In genomic region chr13:107530392-107530791, GRCm38 (mm10) we compare ENCODE assay signal across 21 mouse cellular contexts.
A peak's percentile ranks its signal among the peaks of the same experiment; 100 is the strongest.
DNase-seq lines count a peak whose midpoint lies in the region; ATAC-seq lines count a peak whose summit lies in the region.
"Had no signal": no experiment of that assay in that cellular context is flagged by ENCODE, and none has a peak within 500 bp of the region (broad histone marks: within the 10 kb centered on the region; RNA-seq: fewer than 3 reads in every experiment).

No protein-coding gene starts in this region.

- no peaks in the 10 kb centered on the region for H3K9me3 ChIP-seq in hindbrain, embryonic 13.5 days
- no peaks in the 10 kb centered on the region for H3K9me3 ChIP-seq in hindbrain, embryonic 10.5 days
- H3K9me3 ChIP-seq in midbrain, embryonic 13.5 days = no peaks in the 10 kb centered on the region
- no peaks in the 10 kb centered on the region for H3K9me3 ChIP-seq in midbrain, embryonic 15.5 days
- H3K9me3 ChIP-seq: embryonic facial prominence, embryonic 12.5 days; heart, embryonic 15.5 days; neural tube, embryonic 15.5 days had no signal

- no peak overlapping the region for H3K4me3 ChIP-seq in hindbrain, embryonic 13.5 days
- no peak overlapping the region for H3K4me3 ChIP-seq in hindbrain, embryonic 10.5 days
- H3K4me3 ChIP-seq in midbrain, embryonic 13.5 days (replicated peaks) = no peak overlapping the region
- no peak overlapping the region for H3K4me3 ChIP-seq in midbrain, embryonic 15.5 days
- H3K4me3 ChIP-seq: embryonic facial prominence, embryonic 12.5 days; erythroblast, embryonic 14.5 days; gastrocnemius, adult 2 months; heart, embryonic 15.5 days; layer of hippocampus, adult 2 months; neural tube, embryonic 15.5 days had no signal

- H3K27ac ChIP-seq in hindbrain, embryonic 13.5 days = peak overlapping the region; percentile 36; the same call in 1 of the 2 replicates
- H3K27ac ChIP-seq in hindbrain, embryonic 10.5 days = no peak overlapping the region
- 0 out of 2 replicates have a peak overlapping the region, but pooled peaks have one; percentile 21 for H3K27ac ChIP-seq in midbrain, embryonic 13.5 days
- no peak overlapping the region for H3K27ac ChIP-seq in midbrain, embryonic 15.5 days
- H3K27ac ChIP-seq: embryonic facial prominence, embryonic 12.5 days; gastrocnemius, adult 2 months; heart, embryonic 15.5 days; kidney, postnatal 0 days; layer of hippocampus, adult 2 months had no signal

- no peak for ATAC-seq in hindbrain, embryonic 13.5 days (ENCODE audit: low FRiP score)
- no peak for ATAC-seq in midbrain, embryonic 13.5 days
- no peak for ATAC-seq in midbrain, embryonic 15.5 days (replicated peaks)
- no peak for ATAC-seq in cerebellum, adult (ENCODE audit: insufficient number of reproducible peaks, low FRiP score, low TSS enrichment)
- ATAC-seq: forebrain, embryonic 14.5 days; intestine, postnatal 0 days; Patski had no signal

- no peaks in the 10 kb centered on the region for H3K36me3 ChIP-seq in hindbrain, embryonic 13.5 days
- H3K36me3 ChIP-seq in hindbrain, embryonic 10.5 days = no peaks in the 10 kb centered on the region
- H3K36me3 ChIP-seq in midbrain, embryonic 13.5 days = no peaks in the 10 kb centered on the region
- H3K36me3 ChIP-seq in midbrain, embryonic 15.5 days (replicated peaks) = no peaks in the 10 kb centered on the region
- H3K36me3 ChIP-seq: embryonic facial prominence, embryonic 12.5 days; heart, embryonic 15.5 days; neural tube, embryonic 15.5 days had no signal

- WGBS in hindbrain, embryonic 13.5 days = 84% methylated on average over 1 of the region's 1 CpGs
- 91% methylated on average over 1 of the region's 1 CpGs for WGBS in hindbrain, embryonic 10.5 days
- 88% methylated on average over 1 of the region's 1 CpGs for whole genome bisulfite sequencing in midbrain, embryonic 13.5 days
- 87% methylated on average over 1 of the region's 1 CpGs for WGBS in midbrain, embryonic 15.5 days

- no peak overlapping the region for H3K9ac ChIP-seq in hindbrain, embryonic 13.5 days
- no peak overlapping the region for H3K9ac ChIP-seq in midbrain, embryonic 13.5 days (replicated peaks)
- no peak overlapping the region for H3K9ac ChIP-seq in midbrain, embryonic 15.5 days
- H3K9ac ChIP-seq: embryonic facial prominence, embryonic 12.5 days; heart, embryonic 15.5 days; neural tube, embryonic 15.5 days had no signal

- no peaks in the 10 kb centered on the region for H3K27me3 ChIP-seq in hindbrain, embryonic 13.5 days
- H3K27me3 ChIP-seq in hindbrain, embryonic 10.5 days (ENCODE audit: insufficient read depth, poor library complexity, severe bottlenecking) = no peaks in the 10 kb centered on the region
- H3K27me3 ChIP-seq in midbrain, embryonic 13.5 days = no peaks in the 10 kb centered on the region
- H3K27me3 ChIP-seq in midbrain, embryonic 15.5 days (replicated peaks) = no peaks in the 10 kb centered on the region
- H3K27me3 ChIP-seq: embryonic facial prominence, embryonic 12.5 days; heart, embryonic 15.5 days; neural tube, embryonic 15.5 days had no signal

- H3K4me2 ChIP-seq in hindbrain, embryonic 13.5 days = no peak overlapping the region
- H3K4me2 ChIP-seq in midbrain, embryonic 13.5 days (replicated peaks) = no peak overlapping the region
- no peak overlapping the region for H3K4me2 ChIP-seq in midbrain, embryonic 15.5 days
- H3K4me2 ChIP-seq: embryonic facial prominence, embryonic 12.5 days; heart, embryonic 15.5 days; neural tube, embryonic 15.5 days had no signal

- H3K4me1 ChIP-seq in hindbrain, embryonic 13.5 days (replicated peaks) = peaks cover 10% of the 10 kb centered on the region
- H3K4me1 ChIP-seq in hindbrain, embryonic 10.5 days (replicated peaks) = peaks cover 21% of the 10 kb centered on the region; the same call in 1 of the 2 replicates
- H3K4me1 ChIP-seq in midbrain, embryonic 13.5 days (replicated peaks) = peaks cover 8% of the 10 kb centered on the region; the same call in 1 of the 2 replicates
- peaks cover 13% of the 10 kb centered on the region for H3K4me1 ChIP-seq in midbrain, embryonic 15.5 days
- H3K4me1 ChIP-seq: embryonic facial prominence, embryonic 12.5 days; heart, embryonic 15.5 days had no signal

- no peak for DNase-seq in hindbrain, embryonic 10.5 days (ENCODE audit: low spot score)
- peak; percentile 66 for DNase-seq in lung, postnatal 10 days
- no peak for DNase-seq in gastrocnemius, postnatal 4 days (ENCODE audit: low spot score in 2 of 2)
- DNase-seq: cerebellum, adult 11-12 months; cerebellum, postnatal 14 days; gastrocnemius, adult 2 months; heart, postnatal 4 days; layer of hippocampus, postnatal 36 days had no signal

Comparison
In these comparisons a context has a peak if more than half of its experiments do, and no peak if none do; other contexts are left out.
1. H3K27ac ChIP-seq: peak in hindbrain, embryonic 13.5 days (single experiment) and midbrain, embryonic 13.5 days (single experiment); none in hindbrain, embryonic 10.5 days (single experiment) and midbrain, embryonic 15.5 days (single experiment).